Comparison of ENCODE assay signal across 12 mouse cellular contexts in genomic region chr14:74900705-74901369, GRCm38 (mm10). TPM values are rescaled to one million over a fixed set of nuclear protein-coding genes. Genes with fewer than 3 reads are reported as not detected.
DNase-seq lines count a peak whose midpoint lies in the region; ATAC-seq and TF ChIP-seq lines count a peak whose summit lies in the region.
"Had no signal": no experiment of that assay in that cellular context is flagged by ENCODE, and none has a peak within 500 bp of the region (broad histone marks: within the 10 kb centered on the region; RNA-seq: fewer than 3 reads in every experiment).

No protein-coding gene starts in this region.

- no peak for TF ChIP-seq CTCF in MEL (IDR thresholded peaks at IDR 0.05 in 2 of 3, conservative IDR thresholded peaks at IDR 0.05 in 1 of 3; ENCODE audit: control insufficient read depth in 1 of 3, insufficient read depth in 1 of 3, low read depth in 2 of 3, low read length in 3 of 3, poor library complexity in 1 of 3, severe bottlenecking in 1 of 3)

- H3K36me3 ChIP-seq in heart, embryonic 13.5 days = no peaks in the 10 kb centered on the region
- H3K36me3 ChIP-seq in MEL (ENCODE audit: control insufficient read depth in 1 of 2, insufficient read depth in 2 of 2, low read length in 2 of 2) = peaks cover 0 to 9% of the 10 kb centered on the region in 2 experiments; a peak in 2 of 4 replicates
- no peaks in the 10 kb centered on the region for H3K36me3 ChIP-seq in liver, embryonic 16.5 days (ENCODE audit: control insufficient read depth, insufficient read depth)
- H3K36me3 ChIP-seq in forebrain, embryonic 12.5 days (replicated peaks) = no peaks in the 10 kb centered on the region

- peak overlapping the region; percentile 91 for H3K27ac ChIP-seq in heart, embryonic 13.5 days (replicated peaks)
- H3K27ac ChIP-seq in MEL (ENCODE audit: control insufficient read depth, low read depth, low read length) = peak overlapping the region; percentile 39
- H3K27ac ChIP-seq in liver, embryonic 16.5 days (ENCODE audit: low read length) = peak overlapping the region; percentile 29
- H3K27ac ChIP-seq in forebrain, embryonic 12.5 days = no peak overlapping the region

- no peak for TF ChIP-seq RAD21 in MEL (IDR thresholded peaks at IDR 0.05; ENCODE audit: low read depth, low read length)

- H3K79me2 ChIP-seq in MEL (ENCODE audit: control insufficient read depth, insufficient read depth, low read length, poor library complexity) = no peaks in the 10 kb centered on the region

- H3K4me1 ChIP-seq in heart, embryonic 13.5 days = peaks cover 60% of the 10 kb centered on the region
- peaks cover 5 to 14% of the 10 kb centered on the region in 2 experiments for H3K4me1 ChIP-seq in MEL (ENCODE audit: control insufficient read depth in 1 of 2, insufficient read depth in 2 of 2, low read length in 2 of 2)
- H3K4me1 ChIP-seq in liver, embryonic 16.5 days (ENCODE audit: control insufficient read depth, low read depth, low read length) = peaks cover 14% of the 10 kb centered on the region
- H3K4me1 ChIP-seq in forebrain, embryonic 12.5 days = peaks cover 6% of the 10 kb centered on the region; the same call in 1 of the 2 replicates

- peak overlapping the region; percentile 62 for H3K9ac ChIP-seq in heart, embryonic 13.5 days
- no peak overlapping the region for H3K9ac ChIP-seq in MEL (ENCODE audit: control insufficient read depth, low read depth, low read length, poor library complexity, severe bottlenecking)
- H3K9ac ChIP-seq in liver, embryonic 16.5 days (ENCODE audit: low read depth, low read length) = peak overlapping the region; percentile 30
- no peak overlapping the region for H3K9ac ChIP-seq in forebrain, embryonic 12.5 days

- WGBS in heart, embryonic 13.5 days = 48% methylated on average over 8 of the region's 8 CpGs
- 34% methylated on average over 8 of the region's 8 CpGs for WGBS in liver, embryonic 16.5 days (ENCODE audit: insufficient replicate concordance)
- WGBS in forebrain, embryonic 12.5 days = 54% methylated on average over 8 of the region's 8 CpGs

- H3K4me3 ChIP-seq in heart, embryonic 13.5 days = no peak overlapping the region
- peak overlapping the region; percentile 31 to 41 for H3K4me3 ChIP-seq in MEL (ENCODE audit: control insufficient read depth in 1 of 2, insufficient read depth in 1 of 2, low read depth in 2 of 2, low read length in 2 of 2)
- no peak overlapping the region for H3K4me3 ChIP-seq in liver, embryonic 16.5 days (ENCODE audit: low read depth, low read length)
- H3K4me3 ChIP-seq in forebrain, embryonic 12.5 days (replicated peaks) = no peak overlapping the region

- no peak for TF ChIP-seq POLR2A in MEL (IDR thresholded peaks at IDR 0.05; ENCODE audit: control insufficient read depth in 1 of 2, insufficient read depth in 1 of 2, low read depth in 1 of 2, low read length in 2 of 2, poor library complexity in 1 of 2)

- H3K9me3 ChIP-seq in heart, embryonic 13.5 days = no peaks in the 10 kb centered on the region
- H3K9me3 ChIP-seq in MEL (replicated peaks; ENCODE audit: insufficient read depth, low read length) = no peaks in the 10 kb centered on the region
- H3K9me3 ChIP-seq in liver, embryonic 16.5 days (replicated peaks; ENCODE audit: control insufficient read depth, low read length) = no peaks in the 10 kb centered on the region
- no peaks in the 10 kb centered on the region for H3K9me3 ChIP-seq in forebrain, embryonic 12.5 days

- ATAC-seq in heart, embryonic 13.5 days (ENCODE audit: extremely low read depth, insufficient number of reproducible peaks, low FRiP score, low TSS enrichment) = no peak
- ATAC-seq in liver, embryonic 16.5 days (ENCODE audit: low read depth) = peak; percentile 92
- ATAC-seq in forebrain, embryonic 12.5 days (ENCODE audit: low FRiP score) = no peak
- ATAC-seq: Patski had no signal

- TF ChIP-seq EP300 in MEL (IDR thresholded peaks at IDR 0.05; ENCODE audit: low read depth in 1 of 2, low read length in 2 of 2) = peak in 1 of 2 experiments; percentile 29; a peak in 1 of 4 replicates

- H3K27me3 ChIP-seq in heart, embryonic 13.5 days (replicated peaks) = no peaks in the 10 kb centered on the region
- H3K27me3 ChIP-seq in MEL (ENCODE audit: control insufficient read depth in 1 of 2, insufficient read depth in 2 of 2, low read length in 2 of 2) = no peaks in the 10 kb centered on the region
- H3K27me3 ChIP-seq in liver, embryonic 16.5 days (ENCODE audit: control insufficient read depth, insufficient read depth, low read depth, low read length) = no peaks in the 10 kb centered on the region
- H3K27me3 ChIP-seq in forebrain, embryonic 12.5 days = no peaks in the 10 kb centered on the region
- H3K27me3 ChIP-seq: Patski had no signal

- no peak for DNase-seq in heart, postnatal 4 days
- DNase-seq in MEL (ENCODE audit: low read depth, low spot score) = peak; percentile 64
- DNase-seq in c-Kit-positive CD71-positive TER-119-positive erythroid progenitor cells, embryonic 14.5 days (ENCODE audit: low spot score) = peak; percentile 57
- no peak for DNase-seq in natural killer cell, adult 2 months (ENCODE audit: low spot score in 2 of 2)
- no peak for DNase-seq in adrenal gland, postnatal 14 days
- DNase-seq: adrenal gland, postnatal 10 days; cerebellum, adult 11-12 months; right cerebral cortex, postnatal 25 days had no signal

- peak overlapping the region; percentile 53 for H3K4me2 ChIP-seq in heart, embryonic 13.5 days
- peak overlapping the region; percentile 12 for H3K4me2 ChIP-seq in liver, embryonic 16.5 days (ENCODE audit: low read depth, low read length)
- H3K4me2 ChIP-seq in forebrain, embryonic 12.5 days = no peak overlapping the region

TF ChIP-seq in MEL, 35 proteins besides CTCF, POLR2A, EP300 and RAD21:
- TF ChIP-seq ZMIZ1 (IDR thresholded peaks at IDR 0.05; ENCODE audit: low read depth, low read length) (no peak), GATA1 (IDR thresholded peaks at IDR 0.05; ENCODE audit: low read depth, low read length) (peak; percentile 77), TBP (IDR thresholded peaks at IDR 0.05; ENCODE audit: low read depth, low read length) (peak; percentile 52; the same call in 1 of the 2 replicates), KAT2A (conservative IDR thresholded peaks at IDR 0.05; ENCODE audit: low read depth, low read length) (no peak), CHD2 (IDR thresholded peaks at IDR 0.05; ENCODE audit: low read length) (peak; percentile 30; the same call in 1 of the 2 replicates), UBTF (IDR thresholded peaks at IDR 0.05; ENCODE audit: borderline replicate concordance, insufficient read depth, low read depth, low read length) (no peak), SIN3A (IDR thresholded peaks at IDR 0.05; ENCODE audit: low read length) (peak; percentile 3; the same call in 1 of the 2 replicates), ZNF384 (IDR thresholded peaks at IDR 0.05; ENCODE audit: low read depth, low read length) (0 out of 2 replicates have a peak, but pooled peaks have one; percentile 56), CHD1 (IDR thresholded peaks at IDR 0.05; ENCODE audit: low read depth, low read length) (no peak)

RNA-seq across cellular contexts. Expression of gene Lrch1, which starts 46.8 kb away (rescaled TPM):
- 9.1 and 10.4 TPM in 2 replicates for polyA plus RNA-seq in heart, embryonic 13.5 days (2015; fragmentation: Nextera tagmentation; extraction: Ambion mirVana)
- 10 to 100 TPM; 18.7 to 26.3 TPM for total RNA-seq in heart, postnatal 4 days (2021)
- 2.8 and 3.3 TPM in 2 replicates for total RNA-seq in MEL (2012; rRNA removed)
- polyA plus RNA-seq in MEL (2012; ENCODE audit: insufficient read depth in 1 of 2, insufficient read length in 2 of 2, low read depth in 1 of 2, low replicate concordance in 2 of 2, missing spikeins in 1 of 2) = 1 to 10 TPM in 1 of 2 experiments, not detected in 1; 6.1 TPM
- polyA plus RNA-seq in liver, embryonic 16.5 days (2015; fragmentation: Nextera tagmentation; extraction: Ambion mirVana) = 4.1 and 4.5 TPM in 2 replicates
- 12.6 and 13.6 TPM in 2 replicates for polyA plus RNA-seq in forebrain, embryonic 12.5 days (2016; fragmentation: Nextera tagmentation; extraction: Ambion mirVana)
- 14.6 and 17.3 TPM in 2 replicates for total RNA-seq in adrenal gland, postnatal 14 days (2021)

Comparison
In these comparisons a context has a peak if more than half of its experiments do, and no peak if none do; other contexts are left out.
1. H3K4me3 ChIP-seq: peak in MEL (2 of 2); none in heart, embryonic 13.5 days (single experiment), liver, embryonic 16.5 days (single experiment) and forebrain, embryonic 12.5 days (single experiment).
2. H3K9ac ChIP-seq: peak in heart, embryonic 13.5 days (single experiment) and liver, embryonic 16.5 days (single experiment); none in MEL (single experiment) and forebrain, embryonic 12.5 days (single experiment).
3. DNase-seq: peak in MEL (single experiment) and c-Kit-positive CD71-positive TER-119-positive erythroid progenitor cells, embryonic 14.5 days (single experiment); none in heart, postnatal 4 days (single experiment), natural killer cell, adult 2 months (0 of 2) and adrenal gland, postnatal 14 days (single experiment).